Mouse (Mus musculus) adrenal gland, postnatal 14 days (tissue): ENCODE measurements around the gene Numbl. TPM values are rescaled to one million over a fixed set of nuclear protein-coding genes. Genes with fewer than 3 reads are reported as not detected.

Experiments
- DNase-seq: peaks from one replicate; pipeline ENCODE4 v3.0.0; 2021; ENCODE audit warnings: mixed read lengths
- total RNA-seq: library from RNA; stranded (reverse); gene quantifications from 2 replicates; pipeline ENCODE4 v1.2.3, GENCODE M21; 2021

The Numbl gene
- total RNA-seq, 1 experiment from 2014 or later: 8.7 TPM

DNA sequence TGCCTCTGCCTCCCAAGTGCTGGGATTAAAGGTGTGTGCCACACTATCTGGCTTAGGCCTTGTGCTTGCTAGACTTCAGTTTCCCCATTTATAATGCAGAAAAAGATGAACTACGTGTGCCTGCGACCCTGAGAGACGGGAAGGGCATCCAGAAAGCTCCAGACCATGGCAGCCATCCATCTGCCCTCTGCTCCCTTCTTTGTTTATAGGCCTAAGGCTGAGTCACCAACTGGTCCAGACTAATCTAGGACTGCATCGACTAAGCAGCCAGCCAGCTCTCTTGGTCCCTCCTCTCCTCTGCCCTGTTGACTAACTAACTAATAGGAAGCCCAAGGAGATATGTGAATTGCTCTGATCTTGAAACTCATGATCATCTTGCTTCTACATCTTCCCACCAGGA is 37.7 kb downstream of the Numbl start:
- no peak for DNase-seq

DNA sequence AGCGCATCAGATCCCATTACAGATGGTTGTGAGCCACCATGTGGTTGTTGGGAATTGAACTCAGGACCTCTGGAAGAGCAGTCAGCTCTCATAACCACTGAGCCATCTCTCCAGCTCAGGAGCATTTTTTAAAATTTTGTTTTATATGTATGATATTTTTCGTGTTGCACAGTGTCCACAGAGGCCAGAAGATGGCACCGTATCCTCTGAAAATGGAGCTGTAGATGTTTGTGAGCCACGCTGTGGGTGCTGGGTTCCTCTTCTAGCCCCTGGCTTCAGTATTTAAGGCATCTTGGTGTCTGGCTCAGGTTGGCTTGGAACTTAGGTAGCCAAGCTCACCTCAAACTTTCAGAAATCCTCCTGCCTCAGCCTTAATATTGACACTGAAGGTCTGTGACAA is 38.3 kb downstream of the Numbl start:
- no peak for DNase-seq

DNA sequence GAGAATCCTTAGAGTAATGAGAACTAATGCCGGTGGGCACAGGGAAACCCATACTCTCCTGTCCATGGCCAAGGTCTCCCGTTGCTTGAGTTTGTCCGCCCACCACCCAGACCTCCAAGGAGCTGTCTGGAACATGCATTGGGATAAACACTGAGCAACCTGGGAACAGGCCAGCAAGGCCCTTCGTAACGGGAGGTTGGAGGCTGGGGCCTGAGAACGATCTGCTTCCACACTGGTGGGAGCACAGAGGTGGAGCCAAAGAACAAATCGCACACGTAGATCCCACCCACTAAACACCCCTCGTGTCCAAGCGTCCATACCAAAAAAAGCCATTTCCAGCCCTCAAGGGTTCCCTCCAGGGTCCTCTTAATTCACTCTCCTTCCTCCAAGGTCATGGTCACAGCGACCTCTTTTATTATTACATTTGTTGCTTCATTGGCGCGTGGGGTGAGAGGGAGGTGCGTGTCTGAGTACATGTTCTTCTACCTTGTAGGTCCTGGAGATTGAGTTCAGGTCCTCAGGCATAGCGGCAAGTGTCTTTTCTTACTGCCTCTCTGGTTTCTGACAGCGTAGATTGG is 39.9 kb downstream of the Numbl start:
- DNase-seq: no peak

DNA sequence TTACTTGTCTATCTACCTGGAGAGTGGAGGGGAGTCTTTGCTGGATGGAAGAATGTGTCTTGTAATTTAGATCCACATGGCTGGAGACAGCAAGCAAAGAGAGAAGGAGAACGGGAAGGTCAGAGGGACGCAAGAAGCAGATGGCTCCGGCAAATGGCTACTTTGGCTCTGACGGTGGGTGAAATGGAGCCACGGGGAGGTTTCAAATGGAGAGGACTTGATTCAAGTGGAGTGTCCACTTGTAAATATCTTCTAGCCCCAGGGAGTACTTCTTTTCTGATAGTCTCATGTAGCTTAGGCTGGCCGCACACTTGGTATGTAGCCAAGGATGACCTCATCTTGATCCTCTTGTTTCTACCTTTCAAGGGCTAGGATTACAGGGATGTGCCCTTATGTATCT is 40.6 kb downstream of the Numbl start:
- DNase-seq: no peak

DNA sequence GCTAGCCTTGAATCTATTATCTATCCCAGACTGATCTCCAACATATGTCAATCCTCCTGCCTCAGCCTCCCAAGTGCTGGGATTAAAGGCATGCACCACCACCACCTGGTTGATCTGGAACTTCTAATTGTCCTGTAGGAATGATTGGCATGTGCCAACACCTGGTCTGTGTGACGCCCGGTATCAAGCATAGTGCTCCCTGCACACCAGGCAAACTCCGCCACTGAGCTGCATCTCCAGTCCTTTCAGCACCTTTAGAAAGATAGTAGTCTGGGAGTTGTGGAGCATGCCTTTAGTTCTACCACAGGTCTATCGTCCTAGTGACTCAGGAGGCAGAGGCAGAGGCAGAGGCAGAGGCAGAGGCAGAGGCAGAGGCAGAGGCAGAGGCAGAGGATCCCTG is 42.1 kb downstream of the Numbl start:
- no peak for DNase-seq

DNA sequence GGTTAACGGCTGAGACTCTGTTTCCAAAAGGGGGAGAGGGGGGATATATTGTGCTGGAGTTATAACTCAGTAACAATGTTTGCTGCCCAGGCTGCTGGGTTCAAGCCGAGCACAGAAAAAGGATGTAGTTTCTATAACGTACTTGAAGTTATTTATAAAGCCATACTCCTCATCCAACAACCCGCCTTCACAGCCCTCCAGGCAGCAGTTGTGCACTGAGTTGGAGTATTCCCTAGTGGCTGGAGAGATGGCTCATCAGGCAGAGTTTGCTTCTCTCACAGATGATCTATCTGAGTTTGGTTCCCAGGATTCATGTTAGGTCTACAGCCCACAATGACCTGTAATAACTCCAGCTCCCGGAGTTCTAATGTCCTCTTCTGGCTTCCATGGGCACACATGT is 42.6 kb downstream of the Numbl start:
- DNase-seq: no peak

DNA sequence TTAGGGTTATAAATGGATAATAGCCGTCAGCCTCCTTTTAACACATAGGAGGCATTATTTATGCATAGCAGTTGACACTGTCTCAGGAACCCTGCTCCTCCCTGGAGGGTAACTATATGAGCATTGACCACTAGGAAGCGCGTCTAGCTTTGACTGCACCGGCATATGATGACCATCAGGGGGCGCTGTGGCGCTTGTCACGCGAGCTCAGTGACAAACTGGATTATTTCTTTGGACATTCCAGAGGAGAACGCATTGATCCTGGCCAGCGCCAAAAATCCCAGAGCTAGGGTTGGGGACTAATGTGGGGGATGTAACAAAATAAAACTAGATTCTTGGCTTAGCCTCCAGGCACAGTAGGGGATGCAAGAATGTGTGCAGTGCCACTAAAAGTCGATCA is 43.9 kb downstream of the Numbl start:
- peak; percentile 87 for DNase-seq

DNA sequence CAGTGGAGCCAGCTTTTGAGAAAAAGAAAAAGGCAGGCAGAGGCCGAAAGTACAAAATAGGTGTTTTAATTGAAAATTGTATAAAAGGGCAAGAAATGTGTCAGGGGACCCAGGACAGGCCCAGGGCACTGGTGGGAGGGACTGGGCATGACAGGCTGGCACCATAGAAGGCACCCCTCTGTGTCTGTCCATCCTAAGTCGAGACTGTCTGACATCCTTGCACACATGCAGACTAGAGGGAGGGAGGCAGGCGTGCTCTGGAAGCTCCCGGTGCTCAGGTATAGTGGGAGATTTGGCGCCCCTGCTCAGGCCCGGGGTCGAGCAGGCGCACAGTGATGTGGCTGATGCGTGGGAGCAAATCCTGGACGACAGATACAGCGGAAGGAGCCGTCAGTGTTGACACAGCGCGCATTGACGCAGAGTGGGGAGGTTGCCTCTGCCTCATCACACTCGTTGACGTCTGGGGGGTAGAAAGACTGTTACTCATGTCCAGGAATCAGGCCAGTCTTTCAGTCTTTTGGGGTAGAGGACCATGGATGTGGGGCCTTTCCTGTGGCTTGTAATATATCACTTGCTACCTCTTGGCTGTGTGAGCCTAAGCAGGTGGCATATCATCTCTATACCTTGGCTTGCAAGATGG is 47.0 kb downstream of the Numbl start:
- no peak for DNase-seq

DNA sequence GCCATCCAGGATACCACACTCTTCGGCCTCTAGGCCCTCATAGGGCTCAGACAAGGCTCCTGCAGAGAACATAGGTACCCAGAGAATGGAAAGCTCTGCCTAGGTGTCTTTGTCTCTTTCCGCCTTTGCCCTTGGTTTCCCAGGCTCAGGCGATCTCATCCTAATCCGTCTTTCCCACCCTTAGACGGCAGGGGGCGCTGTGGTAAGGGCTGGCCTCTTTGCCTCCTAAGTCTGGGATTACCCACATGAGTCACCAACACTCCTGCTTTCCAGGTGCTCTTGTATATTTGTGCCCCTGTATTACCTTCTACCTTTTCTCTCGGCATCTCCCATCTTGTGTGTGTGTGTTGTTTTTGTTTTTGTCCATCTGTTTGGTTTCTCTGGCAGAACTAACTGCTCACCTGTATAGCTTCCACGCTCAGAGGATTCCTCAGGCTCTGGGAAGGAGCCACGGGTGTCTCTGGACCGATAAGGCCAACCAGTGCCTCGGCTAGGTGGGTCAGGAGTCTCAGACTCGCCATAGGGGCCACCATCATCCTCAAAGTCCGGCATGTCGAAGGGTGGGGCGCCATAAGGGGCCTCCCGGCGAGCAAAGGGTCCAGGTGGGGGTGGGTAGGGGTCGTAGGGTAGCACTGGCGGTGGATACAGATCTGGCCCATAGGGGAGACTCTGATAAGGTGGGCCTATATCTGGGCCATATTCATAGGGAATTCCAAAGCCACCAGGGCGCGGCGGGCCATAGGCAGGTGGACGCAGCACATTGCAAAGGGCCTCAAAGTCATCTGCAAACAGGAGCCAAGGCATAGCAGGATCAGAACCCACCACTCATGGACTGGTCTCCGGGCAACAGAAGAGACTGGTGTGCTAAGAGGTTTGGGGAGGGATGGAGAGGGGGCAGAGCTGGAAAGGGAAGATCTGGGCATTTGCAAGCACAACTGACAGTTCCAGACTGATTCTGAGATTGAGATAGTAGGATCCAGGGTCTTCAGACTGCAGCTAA is 48.2 kb downstream of the Numbl start:
- peak; percentile 70 for DNase-seq

DNA sequence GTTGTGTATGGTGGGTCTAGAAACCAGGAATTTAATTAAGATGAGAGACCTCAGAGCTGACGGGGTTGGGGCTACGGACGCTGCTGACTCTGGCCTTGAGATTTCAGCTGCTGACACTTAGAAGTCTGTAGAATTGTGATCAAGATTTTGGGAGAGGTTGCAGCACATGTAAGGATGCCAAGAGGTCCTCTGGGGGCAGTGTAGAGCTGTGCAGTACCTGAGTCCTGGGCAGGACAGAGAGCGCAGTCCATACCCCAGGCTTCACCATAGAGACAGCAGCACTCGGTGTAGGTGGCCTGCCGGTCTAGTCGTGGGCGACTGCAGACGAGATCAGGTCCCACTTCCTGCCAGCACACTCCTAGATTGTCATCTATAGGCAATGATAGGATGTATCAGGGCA is 49.3 kb downstream of the Numbl start:
- no peak for DNase-seq

DNA sequence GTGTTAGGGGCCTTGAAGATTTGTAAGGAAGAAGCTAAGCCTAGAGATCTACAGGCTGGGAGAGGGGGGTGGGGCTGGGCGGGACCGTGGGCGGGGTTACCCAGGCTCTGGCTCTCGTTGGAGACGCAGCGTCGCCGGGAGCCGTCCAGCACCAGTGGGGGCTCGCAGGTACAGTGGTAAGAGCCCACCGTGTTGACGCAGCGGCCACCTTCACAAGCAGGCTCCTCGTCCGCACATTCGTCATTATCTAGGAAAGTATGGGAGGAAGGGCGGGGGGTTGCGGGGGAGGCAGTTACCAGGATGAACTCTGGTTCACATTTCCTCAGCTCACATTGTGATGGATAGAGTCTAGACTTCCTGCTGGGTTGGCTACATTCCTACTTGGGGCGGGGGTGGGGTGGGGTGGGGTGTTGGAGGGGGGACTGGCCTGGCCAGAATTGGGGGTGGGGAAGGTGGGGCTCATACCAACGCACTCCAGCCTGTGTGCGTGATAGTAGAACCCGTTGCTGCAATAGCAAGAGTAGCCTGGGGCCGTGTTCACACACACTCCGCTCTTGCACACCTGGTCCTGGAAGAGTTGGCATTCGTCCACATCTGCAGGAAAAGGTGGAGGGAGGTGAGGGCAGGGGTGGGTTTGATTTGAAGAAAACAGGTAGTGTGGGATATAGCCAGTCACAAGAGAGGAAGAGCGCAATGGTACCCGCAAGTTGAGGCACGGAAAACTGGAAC is 50.8 kb downstream of the Numbl start:
- no peak for DNase-seq

DNA sequence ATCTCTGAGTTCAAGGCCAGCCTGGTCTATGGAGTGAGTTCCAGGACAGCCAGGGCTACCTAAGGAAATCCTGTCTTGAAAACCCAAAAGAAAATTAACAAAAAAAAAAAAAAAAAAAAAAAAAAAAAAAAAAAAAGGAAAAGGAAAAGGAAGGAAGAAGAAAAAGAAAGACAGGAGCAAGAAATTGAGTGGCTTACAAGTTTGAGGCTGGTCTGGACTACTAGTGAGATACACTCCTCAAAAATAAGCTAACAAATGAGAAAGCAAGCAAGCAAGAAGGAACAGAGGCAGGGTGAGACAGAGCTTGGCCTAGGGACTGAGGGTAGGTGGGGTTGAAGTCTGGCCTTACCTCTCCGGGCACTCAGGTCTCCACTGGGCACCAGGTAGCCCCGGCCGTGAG is 51.6 kb downstream of the Numbl start:
- DNase-seq: no peak

DNA sequence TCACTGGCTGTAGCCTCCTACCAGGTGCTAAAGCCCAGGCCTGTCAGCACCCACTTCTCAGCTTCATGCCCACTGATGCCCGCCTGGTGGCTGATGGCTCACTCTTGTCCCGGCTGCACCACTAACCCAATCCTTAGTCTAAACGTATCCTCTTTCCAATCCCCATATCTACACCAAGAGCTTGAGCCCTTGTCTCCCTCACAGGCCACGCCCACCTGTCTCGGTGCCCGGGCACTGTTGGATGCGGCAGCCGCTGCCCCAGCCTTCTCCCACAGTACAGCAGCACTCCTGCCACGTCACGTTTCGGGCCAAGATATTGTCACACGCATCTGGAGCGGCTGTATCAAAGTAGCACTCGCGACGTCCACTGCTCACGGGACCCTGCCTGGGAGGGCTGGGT is 52.1 kb downstream of the Numbl start:
- peak; percentile 76 for DNase-seq

DNA sequence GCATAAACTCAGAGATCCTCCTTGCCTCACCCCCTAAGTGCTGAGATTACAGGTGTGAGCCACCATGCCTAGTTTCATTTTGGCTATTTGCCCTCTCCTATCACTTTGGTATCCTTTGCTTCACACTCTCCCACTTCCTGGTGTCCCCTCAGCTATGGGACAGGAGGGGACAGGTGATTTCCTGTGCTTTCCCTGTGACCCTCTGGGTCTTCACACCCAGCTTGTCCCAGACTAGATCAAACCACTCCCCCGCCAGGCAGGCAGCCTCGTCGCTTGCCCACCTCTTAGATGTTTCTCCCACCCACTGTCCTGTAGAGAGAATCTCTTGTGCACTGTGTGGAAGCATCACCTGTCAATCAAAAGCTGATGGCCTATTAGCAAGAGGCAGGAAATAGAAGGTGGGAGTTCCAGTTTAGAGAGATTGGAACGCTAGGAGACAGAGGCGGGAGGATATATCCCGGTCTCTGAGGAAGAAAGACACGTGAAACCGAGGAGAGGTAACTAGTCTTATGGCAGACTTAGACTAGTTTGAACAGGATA is 52.8 kb downstream of the Numbl start:
- DNase-seq: no peak

DNA sequence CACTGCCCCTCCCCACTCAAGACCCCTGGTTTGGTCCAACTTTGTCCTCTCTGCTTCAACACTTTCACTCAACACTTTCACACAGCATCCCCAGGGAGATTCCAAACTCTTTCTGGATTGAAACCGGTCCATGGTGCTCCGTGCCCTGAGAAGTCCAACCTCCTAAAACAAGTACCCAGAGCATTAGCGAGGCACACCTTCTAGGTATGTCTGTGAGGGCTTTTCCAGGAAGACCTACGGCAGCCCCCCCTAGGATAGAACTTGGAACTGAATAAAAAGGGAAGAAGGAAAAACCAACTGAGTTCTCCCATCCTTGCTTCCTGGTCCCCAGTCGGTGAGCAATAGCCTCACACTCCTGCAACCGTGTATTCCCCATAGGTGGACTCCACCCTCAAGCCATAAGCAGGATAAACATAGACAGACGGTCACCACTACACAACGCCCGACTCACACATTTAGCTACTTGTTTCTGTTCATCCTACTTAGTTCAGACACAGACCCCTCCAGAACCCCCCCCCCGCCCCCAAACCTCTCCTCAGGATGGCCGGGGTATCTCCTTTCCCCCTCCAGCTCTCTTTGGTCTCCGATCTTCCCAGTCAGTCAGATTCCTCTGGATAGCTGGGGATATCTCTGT is 53.5 kb downstream of the Numbl start:
- DNase-seq: no peak

DNA sequence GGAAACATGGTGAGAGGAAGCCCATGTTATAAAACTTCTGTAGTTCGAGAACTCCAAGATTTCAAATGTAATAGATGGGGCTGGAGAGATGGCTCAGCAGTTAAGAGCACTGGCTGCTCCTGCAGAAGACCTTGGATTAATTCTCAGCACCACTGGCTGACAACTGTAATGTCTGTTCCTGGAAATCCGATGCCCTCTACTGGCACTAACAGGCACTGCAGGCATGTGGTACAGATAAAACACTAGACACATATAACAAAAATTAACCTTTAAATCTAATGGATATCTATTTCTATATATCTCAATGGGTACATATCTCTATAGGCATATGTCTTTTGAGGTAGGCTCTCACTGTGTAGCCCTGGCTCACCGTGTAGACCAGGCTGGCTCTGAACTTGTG is 56.2 kb downstream of the Numbl start:
- no peak for DNase-seq

DNA sequence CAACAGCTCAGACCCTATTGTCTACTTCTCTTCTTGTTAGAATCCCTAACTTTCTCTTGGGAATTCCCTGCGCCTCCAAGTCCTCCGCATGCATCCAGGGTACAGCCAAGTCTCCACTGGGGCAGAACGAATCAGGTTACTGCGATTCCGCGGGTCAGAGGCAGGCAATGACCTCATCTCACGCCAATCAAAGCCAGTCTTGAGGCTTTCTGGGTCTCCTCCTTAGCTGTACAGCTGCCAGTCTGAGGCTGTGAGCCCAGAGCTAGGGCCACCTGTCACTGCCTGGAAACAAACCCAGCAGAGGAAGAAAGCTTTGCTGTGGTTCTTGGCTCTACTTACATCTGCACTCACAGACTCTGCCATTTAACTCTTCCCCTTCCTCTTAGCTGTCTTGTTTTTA is 57.7 kb downstream of the Numbl start:
- no peak for DNase-seq

DNA sequence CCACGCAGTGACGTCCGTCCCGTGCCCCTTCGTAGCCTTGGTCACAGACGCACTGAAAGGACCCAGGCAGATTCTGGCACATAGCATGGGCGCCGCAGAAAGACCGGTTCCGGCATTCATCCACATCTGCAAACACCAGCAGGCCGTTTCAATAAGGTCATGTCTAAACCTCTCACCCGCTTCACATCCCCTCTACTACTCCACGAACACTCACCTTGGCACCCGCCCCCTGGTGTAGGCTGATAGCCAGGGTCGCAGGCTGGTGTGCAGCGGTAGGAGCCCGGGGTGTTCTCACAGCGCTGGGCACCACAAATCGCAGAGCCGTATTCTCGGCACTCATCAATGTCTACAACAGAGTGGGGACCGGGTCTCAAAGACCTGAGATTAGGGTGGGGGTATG is 61.2 kb downstream of the Numbl start:
- no peak for DNase-seq

DNA sequence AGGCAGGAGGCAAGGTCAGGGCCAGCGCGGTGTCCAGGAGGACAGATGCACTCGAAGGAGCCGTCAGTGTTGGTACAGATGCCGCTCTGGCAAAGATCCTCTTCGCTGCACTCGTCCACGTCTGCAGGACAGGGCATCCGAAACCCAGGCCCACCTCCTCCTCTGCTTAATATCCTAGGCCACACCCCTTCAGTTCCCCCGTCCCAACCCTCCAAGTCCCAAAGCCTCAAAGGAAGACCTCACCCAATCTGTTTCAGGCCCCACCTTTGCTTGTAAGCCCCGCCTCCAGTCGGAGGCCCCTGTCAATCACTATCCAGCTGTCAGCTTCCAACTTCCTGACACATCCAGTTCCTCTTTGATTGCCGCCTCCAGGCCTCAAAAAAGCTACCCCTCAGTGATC is 64.1 kb downstream of the Numbl start:
- DNase-seq: no peak

DNA sequence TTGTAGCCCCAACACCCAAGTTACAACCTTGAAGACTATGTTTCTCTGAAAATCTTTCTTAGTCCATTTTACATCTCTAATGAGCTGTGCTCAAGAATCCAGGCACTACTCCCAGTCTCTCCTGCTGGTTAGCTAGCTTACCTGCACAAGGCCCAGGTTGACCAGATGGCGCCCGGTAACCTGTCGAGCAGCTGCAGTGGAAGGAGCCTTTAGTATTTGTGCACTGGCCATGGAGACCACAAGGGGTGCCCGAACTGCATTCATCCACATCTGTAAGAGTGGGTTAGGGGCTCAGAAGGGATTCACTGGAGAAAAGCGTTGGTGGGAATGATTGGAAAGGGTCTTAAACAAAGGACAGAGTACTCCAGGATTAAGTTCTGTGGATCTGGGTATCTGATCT is 64.8 kb downstream of the Numbl start:
- no peak for DNase-seq

DNA sequence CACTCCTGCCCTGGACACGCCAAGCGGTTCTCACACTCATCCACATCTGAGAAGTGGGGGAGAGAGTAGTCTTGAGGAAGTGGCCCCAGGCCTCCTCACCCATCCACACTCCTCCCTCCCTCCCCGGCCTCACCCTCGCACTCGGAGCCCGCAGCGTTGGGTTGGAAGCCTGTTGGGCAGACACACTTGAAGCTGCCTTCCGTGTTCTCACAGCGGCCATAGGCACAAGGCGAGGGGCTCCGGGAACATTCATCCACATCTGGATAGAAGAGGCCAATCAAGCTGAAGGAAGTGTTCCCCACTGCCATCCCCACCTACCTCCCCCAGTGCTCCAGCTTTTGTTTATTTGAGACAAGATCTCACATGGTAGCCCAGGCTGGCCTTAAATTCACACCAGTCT is 65.9 kb downstream of the Numbl start:
- no peak for DNase-seq

DNA sequence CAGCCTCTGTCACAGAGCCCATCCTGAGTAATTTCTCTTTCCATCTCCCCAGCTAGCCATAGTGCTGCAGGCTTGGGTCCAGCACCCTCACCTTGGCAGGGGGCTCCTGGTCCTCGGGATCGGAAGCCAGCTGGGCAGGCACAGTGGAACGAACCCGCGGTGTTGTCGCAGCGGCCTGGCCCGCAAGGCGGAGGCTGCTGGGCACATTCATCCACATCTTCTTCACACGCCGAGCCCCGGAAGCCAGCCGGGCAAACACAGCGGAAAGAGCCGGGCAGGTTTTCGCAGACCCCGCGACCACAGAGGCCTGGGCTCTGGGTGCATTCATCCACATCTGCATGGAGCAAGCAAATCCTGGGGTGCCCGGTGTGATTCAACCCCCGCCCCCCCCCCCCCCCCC is 66.7 kb downstream of the Numbl start:
- no peak for DNase-seq
